Mouse (Mus musculus): ENCODE results near the gene Ostf1. TPM values are rescaled to one million over a fixed set of nuclear protein-coding genes. Genes with fewer than 3 reads are reported as not detected.

Ostf1 gene
- polyA plus RNA-seq, 1 experiment from 2014 or later = 36.8 TPM

- no peaks in the 10 kb centered on the region for H3K27me3 ChIP-seq (ENCODE audit: control insufficient read depth, insufficient read depth, low read length)
- no peaks in the 10 kb centered on the region for H3K4me1 ChIP-seq (replicated peaks; ENCODE audit: control insufficient read depth, insufficient read depth, low read length)
- no peak overlapping the region for H3K4me2 ChIP-seq (ENCODE audit: low read depth, low read length, severe bottlenecking)
- no peaks in the 10 kb centered on the region for H3K9me3 ChIP-seq (ENCODE audit: control insufficient read depth, low read length)
- no peak for ATAC-seq (replicated peaks; ENCODE audit: low FRiP score)
- H3K27ac ChIP-seq (ENCODE audit: low read depth, low read length) = no peak overlapping the region
- 25% methylated on average over 2 of the region's 2 CpGs for WGBS
- DNase-seq (ENCODE audit: low spot score) = no peak
- no peak overlapping the region for H3K9ac ChIP-seq (ENCODE audit: low read length)
- no peaks in the 10 kb centered on the region for H3K36me3 ChIP-seq (ENCODE audit: control insufficient read depth, insufficient read depth, low read length)
- no peak overlapping the region for H3K4me3 ChIP-seq (ENCODE audit: low read depth, low read length)
These were observed 7.9 kb upstream of the Ostf1 start for GRCm38 (mm10) chr19:18639552-18639951.

- no peak overlapping the region for H3K27ac ChIP-seq (ENCODE audit: low read depth, low read length)
- no peak overlapping the region for H3K4me2 ChIP-seq (ENCODE audit: low read depth, low read length, severe bottlenecking)
- H3K9ac ChIP-seq (ENCODE audit: low read length) = no peak overlapping the region
- H3K9me3 ChIP-seq (ENCODE audit: control insufficient read depth, low read length) = no peaks in the 10 kb centered on the region
- ATAC-seq (replicated peaks; ENCODE audit: low FRiP score) (no peak), DNase-seq (ENCODE audit: low spot score) (no peak)
- 71% methylated on average over 5 of the region's 5 CpGs for WGBS
- H3K4me3 ChIP-seq (ENCODE audit: low read depth, low read length) = no peak overlapping the region
- no peaks in the 10 kb centered on the region for H3K4me1 ChIP-seq (replicated peaks; ENCODE audit: control insufficient read depth, insufficient read depth, low read length)
- no peaks in the 10 kb centered on the region for H3K36me3 ChIP-seq (ENCODE audit: control insufficient read depth, insufficient read depth, low read length)
- H3K27me3 ChIP-seq (ENCODE audit: control insufficient read depth, insufficient read depth, low read length) = no peaks in the 10 kb centered on the region
These were observed 7.3 kb upstream of the Ostf1 start for GRCm38 (mm10) chr19:18638949-18639348.

- no peak overlapping the region for H3K9ac ChIP-seq (ENCODE audit: low read length)
- no peak overlapping the region for H3K4me3 ChIP-seq (ENCODE audit: low read depth, low read length)
- no peaks in the 10 kb centered on the region for H3K9me3 ChIP-seq (ENCODE audit: control insufficient read depth, low read length)
- H3K27me3 ChIP-seq (ENCODE audit: control insufficient read depth, insufficient read depth, low read length) = no peaks in the 10 kb centered on the region
- 84% methylated on average over 5 of the region's 5 CpGs for WGBS
- H3K4me1 ChIP-seq (replicated peaks; ENCODE audit: control insufficient read depth, insufficient read depth, low read length) = no peaks in the 10 kb centered on the region
- DNase-seq (ENCODE audit: low spot score) (no peak), ATAC-seq (replicated peaks; ENCODE audit: low FRiP score) (no peak)
- no peak overlapping the region for H3K27ac ChIP-seq (ENCODE audit: low read depth, low read length)
- no peaks in the 10 kb centered on the region for H3K36me3 ChIP-seq (ENCODE audit: control insufficient read depth, insufficient read depth, low read length)
- H3K4me2 ChIP-seq (ENCODE audit: low read depth, low read length, severe bottlenecking) = no peak overlapping the region
These were observed 6.3 kb upstream of the Ostf1 start for GRCm38 (mm10) chr19:18637954-18638353.

- Histone ChIP-seq H3K27me3 (ENCODE audit: control insufficient read depth, insufficient read depth, low read length) (no peaks in the 10 kb centered on the region), H3K36me3 (ENCODE audit: control insufficient read depth, insufficient read depth, low read length) (no peaks in the 10 kb centered on the region), H3K4me1 (replicated peaks; ENCODE audit: control insufficient read depth, insufficient read depth, low read length) (no peaks in the 10 kb centered on the region), H3K27ac (ENCODE audit: low read depth, low read length) (no peak overlapping the region), H3K9me3 (ENCODE audit: control insufficient read depth, low read length) (no peaks in the 10 kb centered on the region), H3K4me2 (ENCODE audit: low read depth, low read length, severe bottlenecking) (peak overlapping the region; percentile 91), H3K4me3 (ENCODE audit: low read depth, low read length) (peak overlapping the region; percentile 60), H3K9ac (ENCODE audit: low read length) (peak overlapping the region; percentile 51)
- no peak for DNase-seq (ENCODE audit: low spot score)
- 68% methylated on average over 13 of the region's 13 CpGs for WGBS
- ATAC-seq (replicated peaks; ENCODE audit: low FRiP score) = no peak
These were observed 885 bp upstream of the Ostf1 start for GRCm38 (mm10) chr19:18632231-18633185.

DNA sequence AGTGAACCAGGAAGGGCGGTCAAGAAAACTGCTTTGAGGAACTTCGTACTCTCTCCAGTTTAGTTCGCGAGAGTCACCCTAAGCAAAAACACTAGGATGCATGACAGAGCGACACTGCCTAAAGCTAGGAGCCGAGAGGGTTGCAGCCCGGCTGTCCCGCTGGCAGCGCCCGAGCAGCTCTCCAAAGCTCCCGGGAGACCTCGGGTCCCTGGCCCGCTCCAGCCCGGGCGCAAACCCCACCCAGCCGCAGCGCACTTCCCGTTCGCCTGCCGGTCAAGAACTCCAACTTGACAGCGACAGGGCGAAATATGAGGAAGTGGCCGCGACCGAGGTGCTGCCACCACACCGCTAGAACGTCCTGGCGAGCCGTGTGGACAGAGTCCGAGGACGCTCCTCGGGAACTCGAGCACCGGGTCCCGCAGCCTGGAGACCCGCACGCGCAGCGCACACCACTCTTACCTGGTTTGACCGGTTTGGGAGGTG is 421 bp downstream of the Ostf1 start:
- Histone ChIP-seq H3K4me2 (ENCODE audit: low read depth, low read length, severe bottlenecking) (peak overlapping the region; percentile 91), H3K27ac (ENCODE audit: low read depth, low read length) (no peak overlapping the region), H3K36me3 (ENCODE audit: control insufficient read depth, insufficient read depth, low read length) (no peaks in the 10 kb centered on the region), H3K9me3 (ENCODE audit: control insufficient read depth, low read length) (no peaks in the 10 kb centered on the region), H3K4me3 (ENCODE audit: low read depth, low read length) (peak overlapping the region; percentile 60), H3K9ac (ENCODE audit: low read length) (peak overlapping the region; percentile 51), H3K27me3 (ENCODE audit: control insufficient read depth, insufficient read depth, low read length) (no peaks in the 10 kb centered on the region), H3K4me1 (replicated peaks; ENCODE audit: control insufficient read depth, insufficient read depth, low read length) (no peaks in the 10 kb centered on the region)
- ATAC-seq (replicated peaks; ENCODE audit: low FRiP score) = peak; percentile 67
- DNase-seq (ENCODE audit: low spot score) = no peak
- WGBS = 1% methylated on average over 40 of the region's 40 CpGs

DNA sequence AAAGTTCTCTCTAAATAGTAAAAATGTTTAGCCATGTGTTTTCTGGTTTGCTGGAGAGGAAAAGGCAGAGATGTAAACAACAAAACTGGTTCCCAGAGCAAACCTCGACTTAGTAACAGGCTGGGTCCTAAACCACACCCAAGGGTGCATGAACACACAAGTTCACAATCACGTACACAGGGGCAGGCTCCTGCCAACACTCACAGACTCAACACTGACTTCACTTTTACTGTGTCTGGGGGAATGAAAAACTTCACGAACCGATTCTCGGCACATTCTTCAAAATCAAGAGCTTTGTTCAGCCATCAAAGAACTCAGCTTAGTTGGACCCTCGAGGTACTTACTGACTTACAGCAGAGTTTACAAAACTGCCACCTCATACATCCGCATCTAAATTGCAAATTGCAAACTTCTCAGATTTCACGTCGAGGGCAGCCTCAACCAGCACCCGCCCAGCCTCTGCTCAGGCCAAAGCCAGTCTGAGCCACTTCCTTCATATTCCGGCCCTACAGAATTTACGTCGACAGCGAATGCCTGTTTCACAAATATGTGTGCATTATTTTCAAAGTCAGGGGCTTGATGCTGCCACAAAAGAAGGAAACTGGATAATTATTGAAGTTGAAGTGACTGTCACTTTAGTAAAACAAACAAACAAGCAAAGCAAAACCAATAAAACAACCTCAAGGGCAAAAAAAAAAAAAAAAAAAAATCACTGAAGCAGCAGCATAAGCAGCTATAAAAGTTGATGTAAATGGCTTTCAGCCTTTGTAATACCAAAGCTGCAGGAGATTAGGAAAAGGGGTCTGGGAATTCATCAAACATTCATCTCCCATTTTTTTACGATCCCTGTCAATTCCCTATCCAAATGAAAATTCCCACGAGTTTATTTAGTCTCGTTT is 1.2 kb downstream of the Ostf1 start:
- no peaks in the 10 kb centered on the region for H3K9me3 ChIP-seq (ENCODE audit: control insufficient read depth, low read length)
- peak overlapping the region; percentile 51 for H3K9ac ChIP-seq (ENCODE audit: low read length)
- H3K27ac ChIP-seq (ENCODE audit: low read depth, low read length) = no peak overlapping the region
- H3K4me1 ChIP-seq (replicated peaks; ENCODE audit: control insufficient read depth, insufficient read depth, low read length) = no peaks in the 10 kb centered on the region
- ATAC-seq (replicated peaks; ENCODE audit: low FRiP score) (no peak), DNase-seq (ENCODE audit: low spot score) (no peak)
- peak overlapping the region; percentile 60 for H3K4me3 ChIP-seq (ENCODE audit: low read depth, low read length)
- peak overlapping the region; percentile 91 for H3K4me2 ChIP-seq (ENCODE audit: low read depth, low read length, severe bottlenecking)
- WGBS = 12% methylated on average over 17 of the region's 17 CpGs
- H3K36me3 ChIP-seq (ENCODE audit: control insufficient read depth, insufficient read depth, low read length) = no peaks in the 10 kb centered on the region
- H3K27me3 ChIP-seq (ENCODE audit: control insufficient read depth, insufficient read depth, low read length) = no peaks in the 10 kb centered on the region

DNA sequence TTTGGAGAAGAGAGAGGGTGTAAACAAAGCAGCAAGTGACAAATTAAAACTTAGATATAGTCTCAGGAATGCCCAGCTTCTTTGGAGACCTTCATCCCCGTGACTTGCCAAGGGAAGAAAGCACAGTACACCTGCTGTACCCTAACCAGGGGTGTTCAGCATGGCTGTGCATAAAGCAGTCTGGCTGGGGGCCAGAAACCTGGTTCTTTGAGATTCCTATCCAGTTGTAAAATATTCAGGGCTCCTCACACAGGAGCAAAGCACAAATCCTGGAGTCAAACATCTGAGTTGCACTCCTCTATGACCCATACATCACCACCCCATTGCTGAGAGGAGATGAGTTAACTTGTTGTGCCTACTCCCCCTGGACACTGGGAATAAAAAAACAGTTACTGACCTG is 2.0 kb downstream of the Ostf1 start:
- no peaks in the 10 kb centered on the region for H3K27me3 ChIP-seq (ENCODE audit: control insufficient read depth, insufficient read depth, low read length)
- no peak overlapping the region for H3K4me3 ChIP-seq (ENCODE audit: low read depth, low read length)
- H3K9me3 ChIP-seq (ENCODE audit: control insufficient read depth, low read length) = no peaks in the 10 kb centered on the region
- 68% methylated on average over 1 of the region's 1 CpGs for WGBS
- H3K36me3 ChIP-seq (ENCODE audit: control insufficient read depth, insufficient read depth, low read length) = no peaks in the 10 kb centered on the region
- H3K4me1 ChIP-seq (replicated peaks; ENCODE audit: control insufficient read depth, insufficient read depth, low read length) = no peaks in the 10 kb centered on the region
- DNase-seq (ENCODE audit: low spot score) (no peak), ATAC-seq (replicated peaks; ENCODE audit: low FRiP score) (no peak)
- H3K4me2 ChIP-seq (ENCODE audit: low read depth, low read length, severe bottlenecking) = no peak overlapping the region
- no peak overlapping the region for H3K27ac ChIP-seq (ENCODE audit: low read depth, low read length)
- no peak overlapping the region for H3K9ac ChIP-seq (ENCODE audit: low read length)

GRCm38 (mm10) chr19:18623894-18624293 is 7.7 kb downstream of the Ostf1 start:
- H3K9me3 ChIP-seq (ENCODE audit: control insufficient read depth, low read length) = no peaks in the 10 kb centered on the region
- no peak overlapping the region for H3K27ac ChIP-seq (ENCODE audit: low read depth, low read length)
- no peak overlapping the region for H3K4me3 ChIP-seq (ENCODE audit: low read depth, low read length)
- no peak overlapping the region for H3K9ac ChIP-seq (ENCODE audit: low read length)
- 77% methylated on average over 2 of the region's 2 CpGs for WGBS
- no peaks in the 10 kb centered on the region for H3K4me1 ChIP-seq (replicated peaks; ENCODE audit: control insufficient read depth, insufficient read depth, low read length)
- DNase-seq (ENCODE audit: low spot score) (no peak), ATAC-seq (replicated peaks; ENCODE audit: low FRiP score) (no peak)
- H3K36me3 ChIP-seq (ENCODE audit: control insufficient read depth, insufficient read depth, low read length) = no peaks in the 10 kb centered on the region
- no peaks in the 10 kb centered on the region for H3K27me3 ChIP-seq (ENCODE audit: control insufficient read depth, insufficient read depth, low read length)
- H3K4me2 ChIP-seq (ENCODE audit: low read depth, low read length, severe bottlenecking) = no peak overlapping the region
